Mouse (Mus musculus) small intestine, adult 2 months (tissue): Measurements from ENCODE around the gene Cabp4. TPM values are rescaled to one million over a fixed set of nuclear protein-coding genes. Genes with fewer than 3 reads are reported as not detected.

ENCODE experiments used
- H3K27ac ChIP-seq: fragments of 200-500 bp; 2 replicates; pipeline ENCODE4 v1.5.1; 2012; ENCODE audit warnings: low read depth, low read length, control low read depth, inconsistent platforms; ENCODE audit not compliant: insufficient read depth
- H3K27me3 ChIP-seq: fragments of 200-500 bp; 2 replicates; pipeline ENCODE4 v1.6.1; 2012; ENCODE audit warnings: mild to moderate bottlenecking, moderate library complexity, low read length, inconsistent platforms; ENCODE audit not compliant: control insufficient read depth, insufficient read depth
- H3K36me3 ChIP-seq: fragments of 200-500 bp; 2 replicates; pipeline ENCODE4 v1.6.1; 2012; ENCODE audit warnings: mild to moderate bottlenecking, low read length, control low read depth, inconsistent platforms; ENCODE audit not compliant: control insufficient read depth, insufficient read depth
- H3K4me1 ChIP-seq: fragments of 200-500 bp; 2 replicates; pipeline ENCODE4 v1.6.1; 2012; ENCODE audit warnings: low read length, inconsistent platforms, mixed read lengths; ENCODE audit not compliant: control insufficient read depth, insufficient read depth, insufficient read length
- H3K4me3 ChIP-seq: fragments of 200-500 bp; 2 replicates; pipeline ENCODE4 v1.5.1; 2012; ENCODE audit warnings: low read depth, mild to moderate bottlenecking, control low read depth, inconsistent platforms, low read length, moderate library complexity
- CTCF ChIP-seq: fragments of 200-500 bp; IDR thresholded peaks from 2 replicates; pipeline ENCODE4 v1.5.1; 2012; ENCODE audit warnings: low read depth, mild to moderate bottlenecking, control low read depth, inconsistent platforms, low read length, moderate library complexity, mixed read lengths; ENCODE audit not compliant: insufficient replicate concordance, insufficient read length; ENCODE audit errors: extremely low read depth
- POLR2A ChIP-seq: fragments of 200-500 bp; IDR thresholded peaks from 2 replicates; pipeline ENCODE4 v1.6.1; 2012; ENCODE audit warnings: low read depth, mild to moderate bottlenecking, control low read depth, inconsistent platforms, low read length, moderate library complexity
- WGBS: fragments of 180-500 bp; shearing (Covaris S2); methylation state at CpG from one replicate; pipeline ENCODE4 v1.1.7; 2018; 5-methylcytosine and 5-hydroxymethylcytosine counted together
- polyA plus RNA-seq: library from polyadenylated mRNA; depleted of rRNA; stranded (reverse); fragments of >200 nt; gene quantifications from 2 replicates; pipeline ENCODE4 v1.2.3, GENCODE M21; 2012

Gene Cabp4
- polyA plus RNA-seq, 1 experiment: 0.42 TPM

DNA sequence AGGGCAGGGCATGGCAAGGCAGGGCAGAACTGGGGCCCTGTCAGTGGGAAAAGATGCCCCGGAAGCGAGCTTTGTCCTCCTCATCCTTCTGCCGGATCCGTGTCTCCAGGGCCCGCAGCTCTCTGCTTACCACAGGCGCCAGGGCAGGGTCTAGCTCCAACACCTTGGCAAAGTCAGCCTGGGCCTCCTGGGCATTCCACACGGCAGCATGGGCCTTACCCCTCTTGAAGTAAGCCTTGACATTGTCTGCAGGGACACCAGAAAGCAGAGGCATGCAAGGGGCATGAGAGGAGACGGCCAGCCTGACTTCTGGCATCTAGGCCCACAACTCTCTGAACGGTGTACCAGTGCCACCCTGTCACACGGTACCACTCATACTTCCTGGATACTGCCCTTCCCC is 29.3 kb downstream of the Cabp4 start:
- whole genome bisulfite sequencing: 47% methylated on average over 10 of the region's 10 CpGs
- Histone ChIP-seq H3K36me3 (peaks cover 45% of the 10 kb centered on the region), H3K4me1 (peaks cover 36% of the 10 kb centered on the region), H3K4me3 (no peak overlapping the region), H3K27ac (peak overlapping the region; percentile 99), H3K27me3 (no peaks in the 10 kb centered on the region)
- TF ChIP-seq CTCF (no peak), POLR2A (no peak)

GRCm38 (mm10) chr19:4113806-4114230 is 30.0 kb downstream of the Cabp4 start:
- peak overlapping the region; percentile 99 for H3K27ac ChIP-seq
- WGBS: 8% methylated on average over 5 of the region's 5 CpGs
- peaks cover 36% of the 10 kb centered on the region for H3K4me1 ChIP-seq
- no peaks in the 10 kb centered on the region for H3K27me3 ChIP-seq
- 0 out of 2 replicates have a peak overlapping the region, but pooled peaks have one; percentile 4 for H3K4me3 ChIP-seq
- TF ChIP-seq POLR2A (no peak), CTCF (no peak)
- peaks cover 47% of the 10 kb centered on the region for H3K36me3 ChIP-seq

DNA sequence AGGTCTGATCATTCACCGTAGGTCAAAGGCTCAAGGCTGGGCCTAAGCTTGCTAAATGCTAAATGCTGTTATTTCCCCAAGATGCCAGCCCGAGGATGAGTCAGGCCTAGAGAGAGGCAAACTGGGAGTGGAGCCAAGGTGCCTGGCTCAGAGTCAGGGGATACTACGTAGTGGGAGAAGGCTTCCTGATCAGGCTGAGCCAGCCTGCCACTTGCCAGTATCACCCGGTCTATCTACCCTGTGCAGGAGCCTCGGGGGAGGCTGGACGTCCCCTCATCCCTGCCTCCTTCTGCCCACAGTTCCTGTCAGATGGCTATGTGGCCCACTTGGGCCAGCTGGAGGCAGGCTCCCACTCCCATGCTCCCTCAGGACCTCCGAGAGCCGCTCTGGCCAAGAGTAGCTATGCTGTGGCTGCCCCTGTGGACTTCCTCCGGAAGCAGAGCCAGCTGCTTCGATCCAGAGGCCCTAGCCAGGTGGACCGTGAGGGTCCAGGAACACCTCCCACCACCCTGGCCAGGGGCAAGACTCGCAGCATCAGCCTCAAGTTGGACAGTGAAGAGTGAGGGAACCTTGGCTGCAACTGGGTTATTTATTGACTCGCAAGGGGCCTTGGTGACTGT is 30.5 kb downstream of the Cabp4 start:
- Histone ChIP-seq H3K27ac (peak overlapping the region; percentile 99), H3K4me1 (peaks cover 36% of the 10 kb centered on the region), H3K27me3 (no peaks in the 10 kb centered on the region), H3K36me3 (peaks cover 51% of the 10 kb centered on the region), H3K4me3 (0 out of 2 replicates have a peak overlapping the region, but pooled peaks have one; percentile 4)
- 8% methylated on average over 13 of the region's 13 CpGs for WGBS
- TF ChIP-seq CTCF: no peak
- TF ChIP-seq POLR2A: peak; percentile 44; the same call in 1 of the 2 replicates

GRCm38 (mm10) chr19:4112063-4112960 is 31.5 kb downstream of the Cabp4 start:
- H3K4me1 ChIP-seq: peaks cover 33% of the 10 kb centered on the region
- H3K27ac ChIP-seq: peak overlapping the region; percentile 99
- no peaks in the 10 kb centered on the region for H3K27me3 ChIP-seq
- TF ChIP-seq CTCF (no peak), POLR2A (no peak)
- H3K36me3 ChIP-seq: peaks cover 53% of the 10 kb centered on the region
- WGBS: 94% methylated on average over 26 of the region's 26 CpGs
- H3K4me3 ChIP-seq: no peak overlapping the region

DNA sequence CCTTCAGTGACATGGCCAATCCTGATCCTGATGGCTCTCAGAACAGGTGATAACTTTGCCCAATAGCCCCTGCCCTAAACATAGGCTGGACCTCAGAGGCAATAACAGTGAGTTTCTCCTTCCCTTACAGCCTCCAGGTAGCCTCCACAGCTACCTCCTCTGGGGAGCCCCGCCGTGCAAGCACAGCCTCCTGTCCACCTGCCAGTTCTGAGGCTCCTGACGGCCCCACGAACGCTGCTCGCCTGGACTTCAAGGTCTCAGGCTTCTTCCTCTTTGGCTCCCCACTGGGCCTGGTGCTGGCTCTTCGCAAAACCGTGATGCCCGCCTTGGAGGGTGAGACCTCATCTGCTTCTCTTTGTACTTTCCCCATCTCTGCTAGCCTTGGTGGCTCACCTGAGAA is 35.3 kb downstream of the Cabp4 start:
- peaks cover 60% of the 10 kb centered on the region for H3K36me3 ChIP-seq
- no peak overlapping the region for H3K4me3 ChIP-seq
- H3K27ac ChIP-seq: no peak overlapping the region
- WGBS: 88% methylated on average over 9 of the region's 9 CpGs
- H3K27me3 ChIP-seq: no peaks in the 10 kb centered on the region
- peaks cover 16% of the 10 kb centered on the region for H3K4me1 ChIP-seq
- TF ChIP-seq POLR2A (no peak), CTCF (no peak)

DNA sequence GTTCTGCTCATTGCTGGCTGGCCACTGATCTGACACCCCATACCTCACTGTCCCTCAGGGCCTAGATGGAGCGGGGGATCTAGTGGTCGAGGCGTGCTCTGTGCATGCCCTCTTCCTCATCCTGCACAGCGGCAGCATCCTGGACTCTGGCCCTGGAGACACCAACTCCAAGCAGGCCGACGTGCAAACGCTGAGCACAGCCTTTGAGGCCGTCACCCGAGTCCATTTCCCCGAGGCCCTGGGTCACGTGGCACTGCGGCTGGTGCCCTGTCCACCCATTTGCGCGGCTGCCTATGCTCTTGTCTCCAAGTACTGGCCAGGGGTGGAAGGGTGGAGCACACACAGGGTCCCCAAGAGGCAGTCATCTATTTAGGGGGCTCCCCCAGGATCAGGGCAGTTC is 37.2 kb downstream of the Cabp4 start:
- Histone ChIP-seq H3K4me3 (no peak overlapping the region), H3K36me3 (peaks cover 53% of the 10 kb centered on the region), H3K27me3 (no peaks in the 10 kb centered on the region), H3K4me1 (no peaks in the 10 kb centered on the region), H3K27ac (no peak overlapping the region)
- TF ChIP-seq CTCF (no peak), POLR2A (no peak)
- 94% methylated on average over 14 of the region's 14 CpGs for WGBS

- H3K36me3 ChIP-seq: peaks cover 45% of the 10 kb centered on the region
- 94% methylated on average over 16 of the region's 16 CpGs for WGBS
- H3K4me3 ChIP-seq: no peak overlapping the region
- H3K27ac ChIP-seq: no peak overlapping the region
- no peak for TF ChIP-seq CTCF
- H3K4me1 ChIP-seq: peaks cover 6% of the 10 kb centered on the region
- H3K27me3 ChIP-seq: no peaks in the 10 kb centered on the region
These were observed 39.1 kb downstream of the Cabp4 start for GRCm38 (mm10) chr19:4104675-4105194.
